Mouse (Mus musculus): ENCODE measurements around the gene Ppih. TPM values are rescaled to one million over a fixed set of nuclear protein-coding genes. Genes with fewer than 3 reads are reported as not detected.

The Ppih gene
- total RNA-seq (2023) = 10 to 100 TPM; 14.7 to 19.5 TPM

DNA sequence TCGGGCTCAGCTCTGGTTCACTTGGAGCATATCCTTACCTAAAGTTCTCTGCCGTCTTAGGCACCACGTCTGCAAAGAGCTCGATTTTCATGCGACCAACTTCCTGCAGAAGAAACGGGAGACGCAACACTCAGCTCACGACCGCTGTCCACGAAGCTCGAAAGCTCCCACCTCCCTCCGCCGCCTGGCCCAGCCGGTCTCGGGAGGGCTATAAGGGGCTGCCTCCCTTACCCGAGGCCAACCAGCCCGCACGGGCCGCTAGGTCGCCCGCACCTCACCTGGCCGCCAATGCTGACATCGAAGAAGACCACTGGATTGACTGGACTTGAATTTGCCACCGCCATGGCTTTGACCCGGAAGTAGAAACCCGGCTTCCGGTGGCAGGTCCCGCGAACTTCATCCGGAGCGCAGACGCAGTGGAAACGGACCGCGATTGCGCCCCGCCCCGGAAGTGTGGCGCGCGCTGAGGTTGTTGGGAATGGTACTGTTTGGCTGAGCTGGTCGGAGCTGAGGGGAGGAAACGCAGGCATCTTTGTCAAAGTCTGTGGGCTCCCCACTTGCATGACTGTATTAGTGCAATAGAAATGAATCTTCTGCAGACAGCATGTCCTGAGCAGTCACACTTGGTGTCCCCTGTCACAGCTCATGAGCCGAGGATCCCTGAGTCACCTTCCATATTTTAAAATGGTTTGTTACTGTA lies at the start of gene Ppih:
Gene Ppih, minus strand, starts transcription at position 416 of the 700 bp plus-strand sequence.

DNA sequence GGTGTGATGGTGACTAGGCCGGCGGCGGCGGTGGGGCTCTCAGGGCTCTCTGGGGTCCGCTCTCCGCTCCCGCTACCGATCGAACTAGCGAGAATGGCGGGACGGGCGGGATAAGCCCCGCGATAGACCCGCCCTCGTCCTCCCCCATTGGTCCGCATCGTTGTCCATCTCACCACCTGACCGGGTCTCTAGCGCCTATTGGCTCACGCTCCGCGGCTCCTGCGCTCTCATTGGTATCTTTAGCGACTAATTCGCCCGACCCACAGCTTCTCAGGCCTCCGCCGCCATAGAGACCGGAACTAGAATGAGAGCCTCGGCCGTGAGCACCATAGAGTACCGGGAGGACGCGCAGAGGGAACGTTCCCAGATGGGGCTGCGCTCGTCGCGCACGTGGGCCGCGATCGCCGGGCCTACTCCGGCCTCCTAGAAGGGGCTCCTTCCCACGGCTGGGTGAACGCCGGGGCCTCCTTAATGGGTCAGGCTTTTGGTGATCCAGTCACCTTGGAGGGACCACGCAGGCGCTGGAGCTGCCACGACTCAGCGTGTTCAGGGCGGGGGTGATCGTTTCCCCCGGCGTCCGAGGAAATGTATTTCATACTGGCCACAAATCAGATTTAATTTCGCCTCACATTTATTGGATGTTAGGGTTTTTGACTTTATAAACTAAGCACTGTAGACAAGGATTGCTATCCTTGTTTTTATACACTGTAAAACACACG lies 25.8 kb downstream of the Ppih start, which contains the start of gene Ybx1:
Gene Ybx1, minus strand, starts transcription at position 190 of the 719 bp plus-strand sequence.

DNA sequence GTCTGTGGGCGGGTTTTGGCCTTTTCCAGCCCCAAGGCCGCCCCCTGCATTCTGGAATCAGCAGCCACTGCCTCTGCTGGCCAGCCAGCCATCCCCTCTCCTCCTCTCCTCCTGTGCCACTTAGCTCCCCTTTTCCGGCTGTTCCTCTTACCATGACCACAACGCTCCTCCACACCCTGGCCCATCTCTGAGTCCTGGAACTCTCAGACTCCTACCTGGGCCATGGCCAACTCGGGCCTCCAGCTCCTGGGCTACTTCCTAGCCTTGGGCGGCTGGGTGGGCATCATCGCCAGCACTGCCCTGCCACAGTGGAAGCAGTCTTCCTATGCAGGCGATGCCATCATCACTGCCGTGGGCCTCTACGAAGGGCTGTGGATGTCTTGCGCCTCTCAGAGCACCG lies 65.0 kb downstream of the Ppih start, which contains the start of gene Cldn19:
Gene Cldn19, plus strand, starts transcription at position 64 of the 400 bp plus-strand sequence.

Other genes with a start within 250 kb of the Ppih start
- gene Slc2a1, start 211.8 kb downstream of the Ppih start, total RNA-seq (2023) = 10 to 100 TPM; 21.9 to 22.1 TPM
- gene Zfp691, start 146.4 kb downstream of the Ppih start, total RNA-seq (2023) = 1 to 10 TPM; 6.4 to 8.5 TPM
- gene Ermap, start 130.5 kb downstream of the Ppih start, total RNA-seq (2023) = under 1 TPM; 0.18 to 0.55 TPM
- 10 to 100 TPM; 11.4 to 15.5 TPM for gene Svbp, start 125.2 kb downstream of the Ppih start, total RNA-seq (2023)
- gene Tmem269, start 102.3 kb downstream of the Ppih start, total RNA-seq (2023) = under 1 TPM in 1 of 2 experiments, not detected in 1; 0.34 TPM
- 1 to 10 TPM; 5.2 to 7.4 TPM for gene AU022252, start 87.8 kb downstream of the Ppih start, total RNA-seq (2023)
- 1 to 10 TPM; 3.5 to 4.1 TPM for gene P3h1, start 87.6 kb downstream of the Ppih start, total RNA-seq (2023)
- not detected for gene Cldn19, start 65.1 kb downstream of the Ppih start, total RNA-seq (2023)
- gene Ybx1, start 25.9 kb downstream of the Ppih start, total RNA-seq (2023) = 100 to 1,000 TPM; 400 to 434 TPM
- gene Ccdc30, start 95.0 kb upstream of the Ppih start, total RNA-seq (2023) = not detected
- gene Ppcs, start 101.9 kb upstream of the Ppih start, total RNA-seq (2023) = 1 to 10 TPM; 2.7 to 4.2 TPM
- not detected for gene Zmynd12, start 102.3 kb upstream of the Ppih start, total RNA-seq (2023)
- gene Rimkla, start 172.1 kb upstream of the Ppih start, total RNA-seq (2023) = not detected
- 10 to 100 TPM; 49.9 to 52.6 TPM for gene Foxj3, start 216.5 kb upstream of the Ppih start, total RNA-seq (2023)
- 1 to 10 TPM; 4.6 to 5.1 TPM for gene Frg2f1, start 219.0 kb upstream of the Ppih start, total RNA-seq (2023)

Measured in monocyte, adult 59 days (primary cell).